Mouse (Mus musculus) frontal cortex, adult (tissue): Measurements from ENCODE around the gene Cacnb3.

ENCODE experiments used
- ATAC-seq: cut with Nextera tagmentation; 2 replicates; pipeline ENCODE4 v1.9.2; 2017; ENCODE audit warnings: mild to moderate bottlenecking, moderate library complexity, mixed read lengths; ENCODE audit not compliant: low TSS enrichment

The Cacnb3 gene

GRCm38 (mm10) chr15:98609331-98610130, 21.1 kb upstream of the Cacnb3 start, which contains the start of gene Adcy6:
Gene Adcy6 (minus strand): TSS chr15:98610076.
- ATAC-seq = peak; percentile 76

GRCm38 (mm10) chr15:98610131-98610633, 20.5 kb upstream of the Cacnb3 start:
- no peak for ATAC-seq

- ATAC-seq = no peak
Observed at GRCm38 (mm10) chr15:98612229-98612628, 18.4 kb upstream of the Cacnb3 start.

- no peak for ATAC-seq
Observed at GRCm38 (mm10) chr15:98614551-98614950, 16.1 kb upstream of the Cacnb3 start.

- no peak for ATAC-seq
Observed at GRCm38 (mm10) chr15:98614971-98615370, 15.7 kb upstream of the Cacnb3 start.

GRCm38 (mm10) chr15:98615751-98616150, 14.9 kb upstream of the Cacnb3 start:
- ATAC-seq = no peak

- ATAC-seq = no peak
Observed at GRCm38 (mm10) chr15:98616362-98617175, 14.1 kb upstream of the Cacnb3 start.

- ATAC-seq = peak; percentile 38; the same call in 1 of the 2 replicates
Observed at GRCm38 (mm10) chr15:98617176-98617537, 13.5 kb upstream of the Cacnb3 start.

GRCm38 (mm10) chr15:98622199-98622598, 8.4 kb upstream of the Cacnb3 start:
- no peak for ATAC-seq

- no peak for ATAC-seq
Observed at GRCm38 (mm10) chr15:98622721-98623120, 7.9 kb upstream of the Cacnb3 start.

- no peak for ATAC-seq
Observed at GRCm38 (mm10) chr15:98623361-98623821, 7.2 kb upstream of the Cacnb3 start.

GRCm38 (mm10) chr15:98626078-98626477, 4.6 kb upstream of the Cacnb3 start:
- ATAC-seq = no peak

GRCm38 (mm10) chr15:98626487-98627212, 4.0 kb upstream of the Cacnb3 start:
- ATAC-seq = no peak

- peak; percentile 26; the same call in 1 of the 2 replicates for ATAC-seq
Observed at GRCm38 (mm10) chr15:98628589-98629254, 1.9 kb upstream of the Cacnb3 start.

- no peak for ATAC-seq
Observed at GRCm38 (mm10) chr15:98629464-98629863, 1.2 kb upstream of the Cacnb3 start.

- no peak for ATAC-seq
Observed at GRCm38 (mm10) chr15:98631493-98631892, 853 bp downstream of the Cacnb3 start.

GRCm38 (mm10) chr15:98632107-98632744, 1.6 kb downstream of the Cacnb3 start:
- ATAC-seq = peak; percentile 29; the same call in 1 of the 2 replicates

- ATAC-seq = no peak
Observed at GRCm38 (mm10) chr15:98632921-98633320, 2.3 kb downstream of the Cacnb3 start.

- ATAC-seq = no peak
Observed at GRCm38 (mm10) chr15:98633822-98634470, 3.3 kb downstream of the Cacnb3 start.

- ATAC-seq = peak; percentile 48; the same call in 1 of the 2 replicates
Observed at GRCm38 (mm10) chr15:98634541-98635081, 4.0 kb downstream of the Cacnb3 start.
